Mouse (Mus musculus) CH12F3 (cell line): ENCODE results near the gene Coro1b.

ENCODE experiments used
- in situ Hi-C: fragments of 300-500 bp; cut with MboI; formaldehyde crosslinking; loops from 2 replicates; pipeline ENCODE4 v1.14.3; 2020; ENCODE audit warnings: low sequenced_read_pairs

Coro1b gene

GRCm38 (mm10) chr19:4155223-4156072, 7.0 kb downstream of the Coro1b start:
- in situ Hi-C loops, result no loop called here

- in situ Hi-C loops, result no loop called here
Measured at GRCm38 (mm10) chr19:4156073-4156579, 7.7 kb downstream of the Coro1b start.

- in situ Hi-C loops, result no loop called here
Measured at GRCm38 (mm10) chr19:4156771-4157170, 8.4 kb downstream of the Coro1b start.

- in situ Hi-C loops, result no loop called here
Measured at GRCm38 (mm10) chr19:4159049-4159448, 10.6 kb downstream of the Coro1b start.

GRCm38 (mm10) chr19:4162646-4163542, 14.5 kb downstream of the Coro1b start, which contains the start of gene Rps6kb2:
Rps6kb2 (minus strand) TSS chr19:4163354.
- in situ Hi-C loops, result no loop called here

GRCm38 (mm10) chr19:4163543-4163887, 15.1 kb downstream of the Coro1b start:
- in situ Hi-C loops, result no loop called here

GRCm38 (mm10) chr19:4164100-4164499, 15.7 kb downstream of the Coro1b start:
- in situ Hi-C loops, result no loop called here

- in situ Hi-C loops, result no loop called here
Measured at GRCm38 (mm10) chr19:4164721-4165120, 16.3 kb downstream of the Coro1b start.

- in situ Hi-C loops, result no loop called here
Measured at GRCm38 (mm10) chr19:4166678-4167476, 18.5 kb downstream of the Coro1b start.

GRCm38 (mm10) chr19:4169378-4169784, 21.0 kb downstream of the Coro1b start:
- in situ Hi-C loops, result no loop called here

- in situ Hi-C loops, result no loop called here
Measured at GRCm38 (mm10) chr19:4169810-4170209, 21.4 kb downstream of the Coro1b start.

- in situ Hi-C loops, result no loop called here
Measured at GRCm38 (mm10) chr19:4170723-4171392, 22.4 kb downstream of the Coro1b start.

- in situ Hi-C loops, result no loop called here
Measured at GRCm38 (mm10) chr19:4171393-4172290, 23.2 kb downstream of the Coro1b start.

- in situ Hi-C loops, result no loop called here
Measured at GRCm38 (mm10) chr19:4172925-4173324, 24.5 kb downstream of the Coro1b start.

GRCm38 (mm10) chr19:4175368-4175947, 27.0 kb downstream of the Coro1b start, which contains the start of gene Carns1:
Carns1 (minus strand) TSS chr19:4175479.
- in situ Hi-C loops, result no loop called here

- in situ Hi-C loops, result no loop called here
Measured at GRCm38 (mm10) chr19:4180411-4180810, 32.0 kb downstream of the Coro1b start.

GRCm38 (mm10) chr19:4181892-4182291, 33.5 kb downstream of the Coro1b start:
- in situ Hi-C loops, result no loop called here

GRCm38 (mm10) chr19:4183689-4184088, 35.3 kb downstream of the Coro1b start:
- in situ Hi-C loops, result no loop called here
